Mouse (Mus musculus) myocyte (in vitro differentiated cells): Measurements from ENCODE around the gene Dgat2. TPM values are rescaled to one million over a fixed set of nuclear protein-coding genes. Genes with fewer than 3 reads are reported as not detected.

Experiments used
- H3K27me3 ChIP-seq: one replicate; pipeline ENCODE4 v1.6.1; 2011; ENCODE audit not compliant: control insufficient read depth, insufficient read depth, insufficient read length
- H3K36me3 ChIP-seq: one replicate; pipeline ENCODE4 v1.6.1; 2011; ENCODE audit not compliant: control insufficient read depth, insufficient read depth
- H3K4me2 ChIP-seq: one replicate; pipeline ENCODE4 v1.6.1; 2011; ENCODE audit warnings: low read depth, control low read depth
- H3K4me3 ChIP-seq: one replicate; pipeline ENCODE4 v1.5.1; 2011; ENCODE audit warnings: mild to moderate bottlenecking, control low read depth, moderate library complexity
- H3K79me2 ChIP-seq: one replicate; pipeline ENCODE4 v1.6.1; 2011; ENCODE audit not compliant: control insufficient read depth, insufficient read depth
- H3ac ChIP-seq: one replicate; pipeline ENCODE4 v1.6.1; 2011; ENCODE audit not compliant: control insufficient read depth, insufficient read length
- CEBPB ChIP-seq: IDR thresholded peaks from 2 replicates; pipeline ENCODE4 v1.6.1; 2011; ENCODE audit warnings: mild to moderate bottlenecking, moderate library complexity; ENCODE audit not compliant: poor library complexity, insufficient read depth, severe bottlenecking
- E2F4 ChIP-seq: IDR thresholded peaks from one replicate; pipeline ENCODE4 v1.6.1; 2011; ENCODE audit warnings: mild to moderate bottlenecking, control low read depth, moderate library complexity; ENCODE audit not compliant: insufficient read depth
- MAX ChIP-seq: IDR thresholded peaks from one replicate; pipeline ENCODE4 v1.6.1; 2011; ENCODE audit warnings: low read depth, mild to moderate bottlenecking, control low read depth
- MYOD1 ChIP-seq, 3 experiments: IDR thresholded peaks; one replicate each; pipeline ENCODE4 v1.6.1; 2011; ENCODE audit warnings: control low read depth in 2 of 3, low read depth in 2 of 3, mild to moderate bottlenecking in 2 of 3, moderate library complexity in 1 of 3; ENCODE audit not compliant: insufficient read length in 2 of 3, control insufficient read depth in 1 of 3
- MYOG ChIP-seq, 3 experiments: IDR thresholded peaks; one replicate each; pipeline ENCODE4 v1.6.1; 2011; ENCODE audit warnings: control low read depth in 2 of 3, low read depth in 2 of 3, mild to moderate bottlenecking in 2 of 3; ENCODE audit not compliant: insufficient read length in 2 of 3, control insufficient read depth in 1 of 3, insufficient read depth in 1 of 3
- POLR2A ChIP-seq: IDR thresholded peaks from one replicate; pipeline ENCODE4 v1.6.1; 2011; ENCODE audit warnings: low read depth, mild to moderate bottlenecking, control low read depth, moderate library complexity; ENCODE audit not compliant: insufficient read length
- POLR2AphosphoS2 ChIP-seq: IDR thresholded peaks from one replicate; pipeline ENCODE4 v1.6.1; 2011; ENCODE audit warnings: low read depth, control low read depth; ENCODE audit not compliant: insufficient read length
- REST ChIP-seq: IDR thresholded peaks from one replicate; pipeline ENCODE4 v1.6.1; 2011; ENCODE audit warnings: mild to moderate bottlenecking, control low read depth, moderate library complexity; ENCODE audit not compliant: insufficient read depth, insufficient read length
- SRF ChIP-seq: IDR thresholded peaks from one replicate; pipeline ENCODE4 v1.6.1; 2011; ENCODE audit warnings: low read depth; ENCODE audit not compliant: control insufficient read depth, insufficient read length
- TCF12 ChIP-seq: IDR thresholded peaks from one replicate; pipeline ENCODE4 v1.6.1; 2011; ENCODE audit warnings: mild to moderate bottlenecking, control low read depth; ENCODE audit not compliant: poor library complexity, insufficient read depth, severe bottlenecking
- TCF3 ChIP-seq: IDR thresholded peaks from one replicate; pipeline ENCODE4 v1.6.1; 2011; ENCODE audit warnings: low read depth, control low read depth; ENCODE audit not compliant: insufficient read length
- USF1 ChIP-seq: IDR thresholded peaks from one replicate; pipeline ENCODE4 v1.6.1; 2011; ENCODE audit warnings: low read depth, mild to moderate bottlenecking, control low read depth, moderate library complexity
- polyA plus RNA-seq: library from polyadenylated mRNA; unstranded; fragments of >200 nt; fragmentation: generic; extraction: Trizol; gene quantifications from one replicate; pipeline ENCODE4 v1.2.1, GENCODE M21; 2012; ENCODE audit warnings: missing spikeins

The Dgat2 gene
- polyA plus RNA-seq, 1 experiment: 6.9 TPM

GRCm38 (mm10) chr7:99128965-99129364 is 53.6 kb downstream of the Dgat2 start:
- no peak overlapping the region for H3K4me3 ChIP-seq
- H3K36me3 ChIP-seq: no peaks in the 10 kb centered on the region
- H3K4me2 ChIP-seq: no peak overlapping the region
- no peak overlapping the region for H3ac ChIP-seq
- H3K79me2 ChIP-seq: peaks cover 11% of the 10 kb centered on the region
- TF ChIP-seq E2F4 (no peak), MYOG (IDR thresholded peaks at IDR 0.05; ENCODE audit: control insufficient read depth in 1 of 3, insufficient read depth in 1 of 3, insufficient read length in 2 of 3, low read depth in 2 of 3) (no peak), POLR2A (no peak), MYOD1 (IDR thresholded peaks at IDR 0.05; ENCODE audit: control insufficient read depth in 1 of 3, insufficient read length in 2 of 3, low read depth in 2 of 3) (no peak), TCF12 (no peak), TCF3 (no peak), USF1 (no peak)
- no peaks in the 10 kb centered on the region for H3K27me3 ChIP-seq

GRCm38 (mm10) chr7:99128020-99128950 is 54.2 kb downstream of the Dgat2 start:
- Histone ChIP-seq H3K4me3 (no peak overlapping the region), H3K27me3 (no peaks in the 10 kb centered on the region), H3ac (no peak overlapping the region), H3K36me3 (no peaks in the 10 kb centered on the region), H3K79me2 (peaks cover 12% of the 10 kb centered on the region), H3K4me2 (no peak overlapping the region)
- TF ChIP-seq POLR2AphosphoS2 (no peak), MAX (no peak), REST (no peak), SRF (no peak), TCF3 (no peak), POLR2A (no peak), CEBPB (no peak), TCF12 (no peak), E2F4 (no peak), MYOG (IDR thresholded peaks at IDR 0.05; ENCODE audit: control insufficient read depth in 1 of 3, insufficient read depth in 1 of 3, insufficient read length in 2 of 3, low read depth in 2 of 3) (no peak), USF1 (no peak), MYOD1 (IDR thresholded peaks at IDR 0.05; ENCODE audit: control insufficient read depth in 1 of 3, insufficient read length in 2 of 3, low read depth in 2 of 3) (no peak)

DNA sequence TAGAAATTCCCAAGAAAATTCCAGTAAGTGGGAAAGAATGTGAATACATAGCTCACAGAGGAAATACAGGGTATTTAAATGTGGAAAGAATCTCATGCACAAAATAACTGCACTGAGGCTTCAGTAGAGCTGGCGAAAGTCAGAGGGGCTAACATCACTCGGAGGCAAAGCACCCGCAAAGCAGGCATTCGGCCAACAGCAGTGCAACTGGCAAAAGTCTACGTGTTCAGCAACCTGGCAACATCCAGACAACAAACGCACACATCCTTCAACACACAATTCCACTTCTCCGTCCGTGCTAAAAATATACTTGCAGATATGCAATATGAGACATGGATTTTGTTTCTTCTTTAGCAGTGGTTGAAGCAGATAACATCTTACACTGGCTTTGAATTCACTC is 56.5 kb downstream of the Dgat2 start:
- peaks cover 15% of the 10 kb centered on the region for H3K79me2 ChIP-seq
- H3K27me3 ChIP-seq: no peaks in the 10 kb centered on the region
- no peak overlapping the region for H3K4me3 ChIP-seq
- no peak overlapping the region for H3ac ChIP-seq
- no peak overlapping the region for H3K4me2 ChIP-seq
- H3K36me3 ChIP-seq: no peaks in the 10 kb centered on the region
- TF ChIP-seq E2F4 (no peak), POLR2A (no peak), CEBPB (no peak), MYOG (IDR thresholded peaks at IDR 0.05; ENCODE audit: control insufficient read depth in 1 of 3, insufficient read depth in 1 of 3, insufficient read length in 2 of 3, low read depth in 2 of 3) (no peak)

GRCm38 (mm10) chr7:99122651-99123050 is 59.9 kb downstream of the Dgat2 start:
- Histone ChIP-seq H3K36me3 (no peaks in the 10 kb centered on the region), H3K4me3 (no peak overlapping the region)
- TF ChIP-seq MYOG (IDR thresholded peaks at IDR 0.05; ENCODE audit: control insufficient read depth in 1 of 3, insufficient read depth in 1 of 3, insufficient read length in 2 of 3, low read depth in 2 of 3) (no peak), MYOD1 (IDR thresholded peaks at IDR 0.05; ENCODE audit: control insufficient read depth in 1 of 3, insufficient read length in 2 of 3, low read depth in 2 of 3) (no peak), TCF12 (no peak), SRF (no peak), E2F4 (no peak), POLR2A (no peak), CEBPB (no peak), MAX (no peak), USF1 (no peak), POLR2AphosphoS2 (no peak), TCF3 (no peak), REST (no peak)

GRCm38 (mm10) chr7:99120865-99121521 is 61.5 kb downstream of the Dgat2 start:
- peaks cover 15% of the 10 kb centered on the region for H3K79me2 ChIP-seq
- no peak overlapping the region for H3K4me3 ChIP-seq
- H3K4me2 ChIP-seq: no peak overlapping the region
- no peaks in the 10 kb centered on the region for H3K27me3 ChIP-seq
- H3K36me3 ChIP-seq: no peaks in the 10 kb centered on the region
- no peak overlapping the region for H3ac ChIP-seq
- no peak for TF ChIP-seq TCF12

More at GRCm38 (mm10) chr7:99122651-99123050, 59.9 kb downstream of the Dgat2 start:
- Histone ChIP-seq H3K27me3 (no peaks in the 10 kb centered on the region), H3ac (no peak overlapping the region), H3K4me2 (no peak overlapping the region), H3K79me2 (peaks cover 15% of the 10 kb centered on the region)
